Mouse (Mus musculus): ENCODE measurements around the gene Fam177a.
A peak's percentile ranks its signal among the peaks of the same experiment; 100 is the strongest.
"Not testable (repeated sequence)": the region's sequence is repeated elsewhere in the genome, so short reads cannot be mapped to it uniquely, and the experiment has no call there.

Gene Fam177a

DNA sequence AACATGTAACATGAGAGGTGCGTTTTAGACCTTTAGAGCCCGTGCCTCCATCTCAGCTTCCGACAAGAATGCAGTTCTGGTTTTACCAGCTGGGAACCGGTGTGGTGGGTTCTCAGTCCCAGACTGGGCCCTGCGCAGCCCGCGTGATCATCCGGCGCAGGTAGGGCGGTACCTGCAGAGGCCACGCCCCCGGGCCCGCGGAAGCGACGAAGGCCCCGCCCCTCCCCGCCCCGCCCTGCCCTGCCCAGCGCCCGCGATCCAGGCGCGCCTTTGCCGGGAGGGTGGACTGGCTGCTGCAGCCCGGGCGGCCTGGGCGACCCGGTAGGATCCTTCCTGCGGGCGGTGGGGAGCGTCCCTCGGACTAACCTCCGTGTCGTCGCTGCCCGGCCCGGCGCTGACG, at the start of gene Fam177a:
Fam177a (plus strand) TSS at position 228 of the 400 bp plus-strand sequence.
- DNase-seq (ENCODE audit: low spot score) = not testable (repeated sequence)

GRCm38 (mm10) chr12:55075296-55075695, 49.0 kb upstream of the Fam177a start:
- no peak for DNase-seq (ENCODE audit: low spot score)

DNA sequence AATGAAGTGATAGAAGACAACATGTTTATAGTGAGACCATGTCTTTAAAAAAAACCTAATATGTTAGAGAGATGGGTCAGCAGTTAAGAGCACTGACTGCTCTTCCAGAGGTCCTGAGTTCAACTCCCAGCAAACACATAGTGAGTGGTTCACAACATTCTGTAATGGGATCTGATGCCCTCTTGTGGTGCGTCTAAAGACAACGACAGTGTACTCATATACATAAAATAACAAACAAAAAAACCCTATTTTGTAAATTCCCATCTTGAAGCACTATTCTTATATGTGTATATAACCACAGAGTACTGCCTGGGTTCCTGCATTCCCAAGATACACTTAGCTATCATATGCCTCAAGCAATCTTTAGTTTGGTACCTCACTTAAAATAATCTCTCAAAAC, 45.6 kb upstream of the Fam177a start:
- DNase-seq (ENCODE audit: low spot score) = not testable (repeated sequence)

DNA sequence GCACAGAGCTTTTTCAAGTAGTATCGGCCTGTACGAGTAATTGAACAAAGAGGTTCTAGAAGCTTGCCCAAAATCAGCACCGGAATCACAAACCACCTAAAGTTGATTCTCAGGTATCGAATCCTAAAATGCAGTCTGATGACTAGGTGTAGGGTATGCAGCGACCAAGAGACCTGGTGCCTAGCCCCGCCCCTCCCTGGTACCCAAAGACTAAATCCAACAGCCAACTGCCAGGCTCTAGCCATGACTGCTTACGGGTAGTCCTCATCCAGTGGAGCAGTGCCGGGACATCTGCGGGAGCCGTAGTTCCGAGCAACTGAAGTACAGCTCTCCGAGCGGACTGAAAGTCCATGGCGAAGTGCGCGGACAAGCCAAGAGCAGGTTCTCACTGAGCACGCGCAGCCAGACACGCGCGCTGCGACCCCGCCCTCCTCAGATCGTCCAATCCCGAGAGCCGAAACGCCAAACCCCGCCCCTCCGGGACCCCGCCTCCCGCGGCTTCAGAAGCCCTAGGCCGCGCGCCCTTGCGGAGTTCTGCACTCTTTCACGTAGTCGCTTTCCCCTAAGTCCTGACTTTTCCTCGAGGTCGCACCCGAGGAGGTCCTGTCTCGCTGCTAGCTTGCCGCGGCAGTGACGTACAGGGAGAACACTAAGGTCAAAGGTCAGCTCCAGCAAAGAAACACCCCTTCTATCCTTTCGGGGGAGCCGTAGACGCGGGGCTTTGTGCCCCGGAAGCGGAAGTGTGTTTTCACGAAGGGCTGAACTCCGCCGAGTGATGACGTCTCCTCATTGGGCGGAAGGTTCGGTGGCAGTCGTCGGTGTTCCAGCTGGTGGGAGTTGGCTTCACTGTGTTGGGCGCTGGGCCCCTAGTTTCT, 44.3 kb upstream of the Fam177a start, which contains the start of the genes 2700097O09Rik and Srp54a:
2700097O09Rik (minus strand) TSS at position 385 of the 875 bp plus-strand sequence.
Srp54a (plus strand) TSS at position 537 of the 875 bp plus-strand sequence.
- peak; percentile 90 for DNase-seq (ENCODE audit: low spot score)

DNA sequence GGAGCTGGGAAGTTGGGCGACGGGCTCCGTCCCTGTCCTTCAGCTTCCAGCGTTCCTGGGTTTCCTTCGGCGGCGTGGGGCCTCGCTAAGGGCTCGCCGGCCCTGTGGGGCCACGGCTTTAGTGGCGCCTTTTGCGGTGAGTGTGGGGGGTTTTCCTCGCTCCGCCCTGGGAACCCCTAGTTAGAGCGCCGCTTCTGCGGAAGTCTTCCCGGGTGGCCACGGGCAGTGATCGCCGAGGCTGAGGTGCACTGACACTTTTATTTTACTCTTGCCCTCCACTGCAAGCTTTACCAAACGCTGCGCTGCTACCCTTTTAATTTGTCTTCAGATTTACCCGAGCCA, 43.7 kb upstream of the Fam177a start:
- DNase-seq (ENCODE audit: low spot score) = not testable (repeated sequence)

GRCm38 (mm10) chr12:55092127-55092526, 32.1 kb upstream of the Fam177a start:
- not testable (repeated sequence) for DNase-seq (ENCODE audit: low spot score)

GRCm38 (mm10) chr12:55112616-55113015, 11.7 kb upstream of the Fam177a start:
- DNase-seq (ENCODE audit: low spot score) = not testable (repeated sequence)

- DNase-seq (ENCODE audit: low spot score) = not testable (repeated sequence)
Measured at GRCm38 (mm10) chr12:55124731-55125130, 462 bp downstream of the Fam177a start.

DNA sequence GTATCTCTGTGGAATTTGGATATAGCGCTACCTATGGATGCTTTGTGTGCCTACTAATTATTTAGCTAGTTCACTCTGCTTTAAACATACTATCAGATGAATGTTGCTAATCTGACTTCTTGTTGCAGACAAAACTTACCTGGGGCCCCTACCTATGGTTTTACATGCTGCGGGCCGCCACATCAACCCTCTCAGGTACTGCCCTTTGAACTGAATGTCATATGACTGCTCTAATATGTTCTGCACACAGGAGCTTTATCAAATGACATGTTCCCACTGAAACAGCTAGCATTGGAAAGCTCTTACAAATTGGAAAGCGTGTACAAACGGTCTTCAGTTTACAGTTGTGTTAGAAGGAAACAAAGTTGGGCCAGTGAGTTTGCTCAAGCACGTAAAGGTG, 11.3 kb downstream of the Fam177a start:
- not testable (repeated sequence) for DNase-seq (ENCODE audit: low spot score)

DNA sequence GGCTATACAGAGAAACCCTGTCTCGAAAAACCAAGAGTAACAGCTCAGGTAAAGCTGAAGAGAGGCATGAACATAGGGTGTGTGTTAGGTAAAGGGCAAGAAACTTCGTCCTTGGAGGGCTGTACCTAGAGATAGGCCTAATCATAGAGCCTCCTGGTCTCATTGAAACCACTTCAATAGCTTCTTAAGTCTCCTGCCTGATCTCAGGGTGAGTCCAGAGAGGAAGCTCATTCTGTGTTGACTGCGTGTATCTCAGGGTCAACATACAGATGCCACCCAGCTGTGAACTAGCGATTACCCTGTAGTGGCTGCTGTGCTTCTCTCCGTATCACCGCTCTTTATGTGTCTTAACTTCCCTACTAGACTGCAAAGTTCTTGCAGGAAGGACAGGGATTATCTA, 13.6 kb downstream of the Fam177a start:
- DNase-seq (ENCODE audit: low spot score) = not testable (repeated sequence)

DNA sequence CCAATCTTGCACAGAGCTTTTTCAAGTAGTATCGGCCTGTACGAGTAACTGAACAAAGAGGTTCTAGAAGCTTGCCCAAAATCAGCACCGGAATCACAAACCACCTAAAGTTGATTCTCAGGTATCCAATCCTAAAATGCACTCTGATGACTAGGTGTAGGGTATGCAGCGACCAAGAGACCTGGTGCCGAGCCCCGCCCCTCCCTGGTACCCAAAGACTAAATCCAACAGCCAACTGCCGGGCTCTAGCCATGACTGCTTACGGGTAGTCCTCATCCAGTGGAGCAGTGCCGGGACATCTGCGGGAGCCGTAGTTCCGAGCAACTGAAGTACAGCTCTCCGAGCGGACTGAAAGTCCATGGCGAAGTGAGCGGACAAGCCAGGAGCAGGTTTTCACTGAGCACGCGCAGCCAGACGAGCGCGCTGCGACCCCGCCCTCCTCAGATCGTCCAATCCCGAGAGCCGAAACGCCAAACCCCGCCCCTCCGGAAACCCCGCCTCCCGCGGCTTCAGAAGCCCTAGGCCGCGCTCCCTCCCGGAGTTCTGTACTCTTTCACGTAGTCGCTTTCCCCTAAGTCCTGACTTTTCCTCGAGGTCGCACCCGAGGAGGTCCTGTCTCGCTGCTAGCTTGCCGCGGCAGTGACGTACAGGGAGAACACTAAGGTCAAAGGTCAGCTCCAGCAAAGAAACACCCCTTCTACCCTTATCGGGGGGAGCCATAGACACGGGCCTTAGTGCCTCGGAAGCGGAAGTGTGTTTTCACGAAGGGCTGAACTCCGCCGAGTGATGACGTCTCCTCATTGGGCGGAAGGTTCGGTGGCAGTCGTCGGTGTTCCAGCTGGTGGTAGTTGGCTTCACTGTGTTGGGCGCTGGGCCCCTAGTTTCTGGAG, 30.5 kb downstream of the Fam177a start, which contains the start of gene Srp54b:
Srp54b (plus strand) TSS at position 546 of the 890 bp plus-strand sequence.
- not testable (repeated sequence) for DNase-seq (ENCODE audit: low spot score)

GRCm38 (mm10) chr12:55155449-55155783, 31.1 kb downstream of the Fam177a start:
- DNase-seq (ENCODE audit: low spot score) = not testable (repeated sequence)

DNA sequence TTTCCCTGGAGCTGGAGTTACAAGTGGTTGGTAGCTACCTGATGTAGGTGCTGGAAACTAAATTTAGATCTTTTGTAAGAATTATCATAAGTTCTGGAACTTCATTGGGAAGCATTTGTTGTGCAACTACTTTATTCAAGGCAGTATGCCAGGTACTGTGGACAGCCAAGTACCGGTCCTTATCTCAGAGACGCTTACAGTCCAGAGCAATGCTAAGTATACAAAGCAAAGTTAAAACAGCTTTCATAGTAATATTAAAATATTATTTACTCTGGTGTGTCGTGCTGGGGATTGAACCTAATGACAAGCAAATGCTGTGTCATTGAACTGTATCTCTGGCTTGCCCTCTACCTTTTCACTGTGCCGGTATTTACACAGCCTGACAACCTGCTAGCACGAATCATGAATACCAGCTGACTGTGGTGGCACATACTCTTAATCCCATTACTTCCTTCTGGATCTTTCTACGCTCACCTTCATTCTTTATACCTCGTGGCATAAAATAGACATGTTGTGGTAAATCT, 42.8 kb downstream of the Fam177a start:
- DNase-seq (ENCODE audit: low spot score) = not testable (repeated sequence)

- DNase-seq (ENCODE audit: low spot score) = not testable (repeated sequence)
Measured at GRCm38 (mm10) chr12:55187686-55188085, 63.4 kb downstream of the Fam177a start.

GRCm38 (mm10) chr12:55189127-55189526, 64.9 kb downstream of the Fam177a start:
- not testable (repeated sequence) for DNase-seq (ENCODE audit: low spot score)

Data from ovary, adult 18-20 months (tissue).